7 mouse cellular contexts compared by ENCODE assay signal in the genomic region with DNA sequence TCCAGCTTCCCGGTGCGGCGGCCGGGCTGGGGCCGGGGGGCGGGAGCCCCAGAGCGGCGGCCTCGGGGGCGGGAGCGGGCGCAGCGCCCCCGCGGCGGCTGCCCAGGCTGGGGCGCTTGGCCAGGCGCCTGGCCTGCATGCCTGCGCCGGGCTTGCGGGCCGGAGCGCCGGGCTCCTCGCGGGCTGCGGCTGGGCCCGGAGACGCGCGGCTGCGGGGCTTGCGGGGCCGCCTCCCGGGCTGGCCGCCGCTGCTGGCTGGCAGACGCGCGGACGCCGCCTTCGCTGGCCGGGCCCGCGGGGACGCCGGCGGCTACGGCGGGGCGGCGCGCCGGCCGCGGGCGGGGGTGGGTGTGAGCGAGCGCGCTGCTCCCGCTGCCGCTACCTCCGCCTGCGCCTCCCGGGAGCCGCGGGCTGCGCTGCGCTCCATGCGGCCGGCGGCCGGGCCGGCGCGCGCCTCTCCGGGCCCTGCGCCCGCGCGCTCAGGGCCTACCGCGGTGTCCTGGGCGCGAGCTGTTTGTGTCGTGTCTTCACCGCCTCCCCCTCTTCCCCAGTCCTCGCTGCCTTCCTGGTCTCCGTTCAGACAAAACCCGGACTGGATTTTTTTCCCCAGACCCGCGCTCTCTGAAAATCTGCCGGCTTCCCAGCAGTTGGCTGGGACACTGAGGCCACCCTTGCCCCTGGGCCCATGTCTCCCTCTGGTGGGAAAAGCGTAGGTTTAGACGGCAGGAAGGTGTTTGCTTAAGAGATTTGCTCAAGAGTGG. TPM values are rescaled to one million over a fixed set of nuclear protein-coding genes. Genes with fewer than 3 reads are reported as not detected.
DNase-seq lines count a peak whose midpoint lies in the region; ATAC-seq and TF ChIP-seq lines count a peak whose summit lies in the region.

A gene (minus strand): TSS at position 505 of the 761 bp plus-strand sequence.

- no peaks in the 10 kb centered on the region for H3K27me3 ChIP-seq in heart, embryonic 10.5 days (ENCODE audit: insufficient read depth, poor library complexity, severe bottlenecking)
- no peaks in the 10 kb centered on the region for H3K27me3 ChIP-seq in limb, embryonic 13.5 days
- 0 out of 2 replicates have a peak, but pooled peaks cover 9% of the 10 kb centered on the region for H3K27me3 ChIP-seq in midbrain, embryonic 14.5 days (ENCODE audit: control insufficient read depth, insufficient read depth, low read length)

- peak; percentile 87 for ATAC-seq in limb, embryonic 13.5 days (ENCODE audit: low FRiP score, low read depth)
- ATAC-seq in midbrain, embryonic 14.5 days (ENCODE audit: low FRiP score, low TSS enrichment): peak; percentile 91

- H3K4me1 ChIP-seq in embryonic fibroblast, embryonic 13.5 days (ENCODE audit: control insufficient read depth, insufficient read depth, low read length): no peaks in the 10 kb centered on the region
- H3K4me1 ChIP-seq in heart, embryonic 10.5 days: peaks cover 32% of the 10 kb centered on the region
- peaks cover 57% of the 10 kb centered on the region for H3K4me1 ChIP-seq in limb, embryonic 13.5 days
- peaks cover 18% of the 10 kb centered on the region for H3K4me1 ChIP-seq in midbrain, embryonic 14.5 days (ENCODE audit: control insufficient read depth, insufficient read depth, low read length)

- DNase-seq in brain, embryonic 14.5 days (ENCODE audit: low read depth): peak; percentile 97
- DNase-seq in heart, embryonic 10.5 days (ENCODE audit: low spot score): peak; percentile 93
- DNase-seq in kidney, adult 9 months: peak; percentile 92
- peak; percentile 93 for DNase-seq in midbrain, embryonic 14.5 days
- DNase-seq in spleen, postnatal 14 days (ENCODE audit: low spot score in 2 of 2): peak; percentile 15 to 23

- TF ChIP-seq POLR2A in brain, embryonic 14.5 days (IDR thresholded peaks at IDR 0.05; ENCODE audit: borderline replicate concordance, extremely low read depth, insufficient read depth, insufficient read length, poor library complexity, severe bottlenecking): peak; percentile 69
- peak; percentile 62 for TF ChIP-seq POLR2A in embryonic fibroblast, embryonic 13.5 days (IDR thresholded peaks at IDR 0.05; ENCODE audit: low read depth, low read length)

- WGBS in heart, embryonic 10.5 days: 14% methylated on average over 97 of the region's 97 CpGs
- WGBS in limb, embryonic 13.5 days: 0% methylated on average over 57 of the region's 97 CpGs
- WGBS in midbrain, embryonic 14.5 days: under 1% methylated on average over 95 of the region's 97 CpGs

- no peak within 1 kb of the TSS for H3K27ac ChIP-seq in embryonic fibroblast, embryonic 13.5 days (ENCODE audit: insufficient read depth, low read length)
- H3K27ac ChIP-seq in heart, embryonic 10.5 days: peak within 1 kb of the TSS; percentile 97
- peak within 1 kb of the TSS; percentile 93 for H3K27ac ChIP-seq in limb, embryonic 13.5 days
- peak within 1 kb of the TSS; percentile 96 for H3K27ac ChIP-seq in midbrain, embryonic 14.5 days (replicated peaks; ENCODE audit: low read depth, low read length)

- no peaks in the 10 kb centered on the region for H3K9me3 ChIP-seq in heart, embryonic 10.5 days
- H3K9me3 ChIP-seq in limb, embryonic 13.5 days: no peaks in the 10 kb centered on the region
- H3K9me3 ChIP-seq in midbrain, embryonic 14.5 days (ENCODE audit: control insufficient read depth, low read length): no peaks in the 10 kb centered on the region

- H3K36me3 ChIP-seq in heart, embryonic 10.5 days: no peaks in the 10 kb centered on the region
- no peaks in the 10 kb centered on the region for H3K36me3 ChIP-seq in limb, embryonic 13.5 days
- H3K36me3 ChIP-seq in midbrain, embryonic 14.5 days (ENCODE audit: control insufficient read depth, insufficient read depth, low read length): no peaks in the 10 kb centered on the region

- H3K4me3 ChIP-seq in embryonic fibroblast, embryonic 13.5 days (ENCODE audit: insufficient read depth, low read length): peak within 1 kb of the TSS; percentile 92
- peak within 1 kb of the TSS; percentile 96 for H3K4me3 ChIP-seq in heart, embryonic 10.5 days
- peak within 1 kb of the TSS; percentile 90 for H3K4me3 ChIP-seq in limb, embryonic 13.5 days
- H3K4me3 ChIP-seq in midbrain, embryonic 14.5 days (replicated peaks; ENCODE audit: low read depth, low read length): peak within 1 kb of the TSS; percentile 75

- TF ChIP-seq CTCF in brain, embryonic 14.5 days (IDR thresholded peaks at IDR 0.05; ENCODE audit: borderline replicate concordance, extremely low read depth, insufficient read depth, insufficient read length): peak; percentile 52; the same call in 1 of the 2 replicates
- peak; percentile 71; the same call in 1 of the 2 replicates for TF ChIP-seq CTCF in embryonic fibroblast, embryonic 13.5 days (IDR thresholded peaks at IDR 0.05; ENCODE audit: borderline replicate concordance, insufficient read depth, low read length)

- H3K4me2 ChIP-seq in limb, embryonic 13.5 days (replicated peaks): peak within 1 kb of the TSS; percentile 86
- H3K4me2 ChIP-seq in midbrain, embryonic 14.5 days (ENCODE audit: low read length): peak within 1 kb of the TSS; percentile 83

- peak within 1 kb of the TSS; percentile 92 for H3K9ac ChIP-seq in limb, embryonic 13.5 days
- peak within 1 kb of the TSS; percentile 96 for H3K9ac ChIP-seq in midbrain, embryonic 14.5 days (replicated peaks; ENCODE audit: low read length)

RNA-seq across cellular contexts. Expression of the gene that starts here (rescaled TPM):
- polyA plus RNA-seq in brain, embryonic 14.5 days (2012; rRNA removed): 14.1 and 19.3 TPM in 2 replicates
- polyA plus RNA-seq in embryonic fibroblast, embryonic 13.5 days (2011; ENCODE audit: insufficient read length, low read depth, missing spikeins): 7.3 and 8.2 TPM in 2 replicates
- 6.1 and 7.2 TPM in 2 replicates for polyA plus RNA-seq in heart, embryonic 10.5 days (2016; fragmentation: Nextera tagmentation; extraction: Ambion mirVana)
- polyA plus RNA-seq in limb, embryonic 13.5 days (2015; fragmentation: Nextera tagmentation; extraction: Ambion mirVana): 11.1 and 11.9 TPM in 2 replicates
- polyA plus RNA-seq in midbrain, embryonic 14.5 days (2014; fragmentation: Nextera tagmentation; extraction: Ambion mirVana): 14.8 and 14.9 TPM in 2 replicates

Comparison
In these comparisons a context has a peak if more than half of its experiments do, and no peak if none do; other contexts are left out.
1. DNase-seq: peak in every context shown above with its lines; median percentile 97 in brain, embryonic 14.5 days; 93 in heart, embryonic 10.5 days; 93 in midbrain, embryonic 14.5 days; 92 in kidney, adult 9 months; 19 in spleen, postnatal 14 days.